Mouse (Mus musculus): ENCODE data around the gene Pdlim7. TPM values are rescaled to one million over a fixed set of nuclear protein-coding genes. Genes with fewer than 3 reads are reported as not detected.

The Pdlim7 gene
- total and polyA plus RNA-seq, 3 experiments = 8.5 to 52.5 (median 19.9) TPM

- TF ChIP-seq GATA1 (IDR thresholded peaks at IDR 0.05; ENCODE audit: borderline replicate concordance, low read length) = no peak
- TF ChIP-seq POLR2AphosphoS5 (IDR thresholded peaks at IDR 0.05; ENCODE audit: insufficient replicate concordance, low read depth, low read length) = no peak
- TF ChIP-seq GATA2 (IDR thresholded peaks at IDR 0.05; ENCODE audit: borderline replicate concordance, low read depth, low read length) = no peak
- TF ChIP-seq TAL1 (conservative IDR thresholded peaks at IDR 0.05; ENCODE audit: low read depth, low read length) = no peak
- TF ChIP-seq CTCF (IDR thresholded peaks at IDR 0.05; ENCODE audit: low read depth, low read length) = no peak
- ATAC-seq (ENCODE audit: extremely low read depth, insufficient number of reproducible peaks, low FRiP score, poor library complexity, severe bottlenecking) (no peak), DNase-seq (ENCODE audit: low spot score) (no peak)
- Histone ChIP-seq H3K9me3 (replicated peaks) (no peaks in the 10 kb centered on the region), H3K36me3 (replicated peaks) (no peaks in the 10 kb centered on the region), H3K27me3 (ENCODE audit: insufficient read depth, low read length) (peaks cover 81% of the 10 kb centered on the region), H3K4me1 (ENCODE audit: insufficient read depth, low read depth, low read length) (peaks cover 3% of the 10 kb centered on the region; the same call in 1 of the 2 replicates), H3K4me3 (ENCODE audit: low read depth, low read length) (peak overlapping the region; percentile 34; the same call in 1 of the 2 replicates)
Observed at GRCm38 (mm10) chr13:55486916-55487577, 26.4 kb downstream of the Pdlim7 start.

- Histone ChIP-seq H3K4me3 (ENCODE audit: low read depth, low read length) (no peak overlapping the region), H3K36me3 (replicated peaks) (no peaks in the 10 kb centered on the region), H3K27me3 (ENCODE audit: insufficient read depth, low read length) (peaks cover 81% of the 10 kb centered on the region), H3K9me3 (replicated peaks) (no peaks in the 10 kb centered on the region), H3K4me1 (ENCODE audit: insufficient read depth, low read depth, low read length) (peaks cover 3% of the 10 kb centered on the region; the same call in 1 of the 2 replicates)
- ATAC-seq (ENCODE audit: extremely low read depth, insufficient number of reproducible peaks, low FRiP score, poor library complexity, severe bottlenecking) = no peak
- TF ChIP-seq GATA1 (IDR thresholded peaks at IDR 0.05; ENCODE audit: borderline replicate concordance, low read length) (no peak), GATA2 (IDR thresholded peaks at IDR 0.05; ENCODE audit: borderline replicate concordance, low read depth, low read length) (no peak), CTCF (IDR thresholded peaks at IDR 0.05; ENCODE audit: low read depth, low read length) (no peak), POLR2AphosphoS5 (IDR thresholded peaks at IDR 0.05; ENCODE audit: insufficient replicate concordance, low read depth, low read length) (no peak), TAL1 (conservative IDR thresholded peaks at IDR 0.05; ENCODE audit: low read depth, low read length) (no peak)
- DNase-seq (ENCODE audit: low spot score) = no peak
Observed at GRCm38 (mm10) chr13:55486029-55486794, 27.3 kb downstream of the Pdlim7 start.

GRCm38 (mm10) chr13:55484520-55485088 is 28.9 kb downstream of the Pdlim7 start:
- Histone ChIP-seq H3K36me3 (replicated peaks) (no peaks in the 10 kb centered on the region), H3K27me3 (ENCODE audit: insufficient read depth, low read length) (peaks cover 87% of the 10 kb centered on the region), H3K9me3 (replicated peaks) (no peaks in the 10 kb centered on the region), H3K4me3 (ENCODE audit: low read depth, low read length) (no peak overlapping the region), H3K4me1 (ENCODE audit: insufficient read depth, low read depth, low read length) (peaks cover 3% of the 10 kb centered on the region; the same call in 1 of the 2 replicates)
- TF ChIP-seq CTCF (IDR thresholded peaks at IDR 0.05; ENCODE audit: low read depth, low read length) (no peak), POLR2AphosphoS5 (IDR thresholded peaks at IDR 0.05; ENCODE audit: insufficient replicate concordance, low read depth, low read length) (no peak), GATA1 (IDR thresholded peaks at IDR 0.05; ENCODE audit: borderline replicate concordance, low read length) (no peak), GATA2 (IDR thresholded peaks at IDR 0.05; ENCODE audit: borderline replicate concordance, low read depth, low read length) (no peak), TAL1 (conservative IDR thresholded peaks at IDR 0.05; ENCODE audit: low read depth, low read length) (no peak)
- ATAC-seq (ENCODE audit: extremely low read depth, insufficient number of reproducible peaks, low FRiP score, poor library complexity, severe bottlenecking) (no peak; the same call in 1 of the 2 replicates), DNase-seq (ENCODE audit: low spot score) (no peak)

- TF ChIP-seq POLR2AphosphoS5 (IDR thresholded peaks at IDR 0.05; ENCODE audit: insufficient replicate concordance, low read depth, low read length) (no peak), GATA2 (IDR thresholded peaks at IDR 0.05; ENCODE audit: borderline replicate concordance, low read depth, low read length) (no peak), CTCF (IDR thresholded peaks at IDR 0.05; ENCODE audit: low read depth, low read length) (no peak), GATA1 (IDR thresholded peaks at IDR 0.05; ENCODE audit: borderline replicate concordance, low read length) (no peak), TAL1 (conservative IDR thresholded peaks at IDR 0.05; ENCODE audit: low read depth, low read length) (no peak)
Observed at GRCm38 (mm10) chr13:55483593-55483992, 29.9 kb downstream of the Pdlim7 start.

GRCm38 (mm10) chr13:55483071-55483470 is 30.4 kb downstream of the Pdlim7 start:
- Histone ChIP-seq H3K4me3 (ENCODE audit: low read depth, low read length) (no peak overlapping the region), H3K27me3 (ENCODE audit: insufficient read depth, low read length) (peaks cover 84% of the 10 kb centered on the region), H3K36me3 (replicated peaks) (no peaks in the 10 kb centered on the region), H3K4me1 (ENCODE audit: insufficient read depth, low read depth, low read length) (peaks cover 3% of the 10 kb centered on the region; the same call in 1 of the 2 replicates), H3K9me3 (replicated peaks) (no peaks in the 10 kb centered on the region)
- ATAC-seq (ENCODE audit: extremely low read depth, insufficient number of reproducible peaks, low FRiP score, poor library complexity, severe bottlenecking) (no peak), DNase-seq (ENCODE audit: low spot score) (no peak)
- TF ChIP-seq POLR2AphosphoS5 (IDR thresholded peaks at IDR 0.05; ENCODE audit: insufficient replicate concordance, low read depth, low read length) (no peak), GATA1 (IDR thresholded peaks at IDR 0.05; ENCODE audit: borderline replicate concordance, low read length) (no peak), CTCF (IDR thresholded peaks at IDR 0.05; ENCODE audit: low read depth, low read length) (no peak), GATA2 (IDR thresholded peaks at IDR 0.05; ENCODE audit: borderline replicate concordance, low read depth, low read length) (no peak), TAL1 (conservative IDR thresholded peaks at IDR 0.05; ENCODE audit: low read depth, low read length) (no peak)

More at GRCm38 (mm10) chr13:55483593-55483992, 29.9 kb downstream of the Pdlim7 start:
- Histone ChIP-seq H3K36me3 (replicated peaks) (no peaks in the 10 kb centered on the region), H3K4me1 (ENCODE audit: insufficient read depth, low read depth, low read length) (peaks cover 3% of the 10 kb centered on the region; the same call in 1 of the 2 replicates), H3K4me3 (ENCODE audit: low read depth, low read length) (no peak overlapping the region), H3K27me3 (ENCODE audit: insufficient read depth, low read length) (peaks cover 88% of the 10 kb centered on the region), H3K9me3 (replicated peaks) (no peaks in the 10 kb centered on the region)
- DNase-seq (ENCODE audit: low spot score) = no peak
- no peak for ATAC-seq (ENCODE audit: extremely low read depth, insufficient number of reproducible peaks, low FRiP score, poor library complexity, severe bottlenecking)
